Mouse (Mus musculus): ENCODE measurements around the gene Oxt. TPM values are rescaled to one million over a fixed set of nuclear protein-coding genes. Genes with fewer than 3 reads are reported as not detected.

The Oxt gene
- not detected in 2 replicates for polyA plus RNA-seq (2014; fragmentation: Nextera tagmentation; extraction: Ambion mirVana)

- Histone ChIP-seq H3K27ac (ENCODE audit: low read depth, low read length) (no peak within 1 kb of the TSS), H3K36me3 (ENCODE audit: control insufficient read depth, insufficient read depth, low read length) (no peaks in the 10 kb centered on the region; the same call in 1 of the 2 replicates), H3K9me3 (ENCODE audit: control insufficient read depth, low read length) (no peaks in the 10 kb centered on the region), H3K4me3 (ENCODE audit: low read depth, low read length) (peak within 1 kb of the TSS; percentile 19; the same call in 1 of the 2 replicates), H3K4me2 (peak within 1 kb of the TSS; percentile 35), H3K9ac (ENCODE audit: low read length) (no peak within 1 kb of the TSS), H3K4me1 (ENCODE audit: control insufficient read depth, insufficient read depth, low read length) (peaks cover 11% of the 10 kb centered on the region), H3K27me3 (ENCODE audit: control insufficient read depth, insufficient read depth, low read length) (peaks cover 57% of the 10 kb centered on the region)
- WGBS = 43% methylated on average over 9 of the region's 9 CpGs
- ATAC-seq (ENCODE audit: low FRiP score) = no peak
- no peak for DNase-seq (ENCODE audit: low spot score, missing footprints)
Observed at GRCm38 (mm10) chr2:130575873-130576272, at the start of gene Oxt. Oxt (plus strand) TSS chr2:130576173.

- 83% methylated on average over 6 of the region's 6 CpGs for WGBS
- ATAC-seq (ENCODE audit: low FRiP score) = no peak
- Histone ChIP-seq H3K9ac (ENCODE audit: low read length) (no peak overlapping the region), H3K4me1 (ENCODE audit: control insufficient read depth, insufficient read depth, low read length) (no peaks in the 10 kb centered on the region), H3K27me3 (ENCODE audit: control insufficient read depth, insufficient read depth, low read length) (no peaks in the 10 kb centered on the region), H3K9me3 (ENCODE audit: control insufficient read depth, low read length) (no peaks in the 10 kb centered on the region), H3K4me3 (ENCODE audit: low read depth, low read length) (no peak overlapping the region), H3K4me2 (no peak overlapping the region), H3K36me3 (ENCODE audit: control insufficient read depth, insufficient read depth, low read length) (no peaks in the 10 kb centered on the region; the same call in 1 of the 2 replicates), H3K27ac (ENCODE audit: low read depth, low read length) (no peak overlapping the region)
- no peak for DNase-seq (ENCODE audit: low spot score, missing footprints)
Observed at GRCm38 (mm10) chr2:130528457-130528856, 47.5 kb upstream of the Oxt start.

DNA sequence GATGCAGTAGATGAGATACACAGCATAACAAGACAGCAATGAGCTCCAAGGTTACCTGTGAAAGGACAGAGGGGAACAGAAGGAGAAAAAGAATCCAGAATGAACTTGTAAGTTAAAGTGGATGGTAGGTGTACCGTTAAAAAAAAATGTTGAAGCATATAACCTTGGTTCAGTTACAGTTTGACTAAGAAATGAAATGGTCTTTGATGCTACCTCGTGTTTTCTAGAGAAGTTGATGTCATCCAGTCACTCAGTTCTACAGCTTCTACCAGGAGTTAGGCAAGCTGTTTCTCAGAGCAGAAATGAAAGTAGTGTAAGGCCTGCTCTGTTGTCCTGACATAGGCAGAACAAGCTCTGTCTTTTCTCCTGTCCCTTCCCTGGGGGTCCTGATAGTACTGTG, 46.7 kb upstream of the Oxt start:
- Histone ChIP-seq H3K9me3 (ENCODE audit: control insufficient read depth, low read length) (no peaks in the 10 kb centered on the region), H3K4me1 (ENCODE audit: control insufficient read depth, insufficient read depth, low read length) (no peaks in the 10 kb centered on the region), H3K4me2 (no peak overlapping the region), H3K4me3 (ENCODE audit: low read depth, low read length) (no peak overlapping the region), H3K27me3 (ENCODE audit: control insufficient read depth, insufficient read depth, low read length) (no peaks in the 10 kb centered on the region), H3K27ac (ENCODE audit: low read depth, low read length) (no peak overlapping the region), H3K9ac (ENCODE audit: low read length) (no peak overlapping the region), H3K36me3 (ENCODE audit: control insufficient read depth, insufficient read depth, low read length) (peaks cover 4% of the 10 kb centered on the region)
- ATAC-seq (ENCODE audit: low FRiP score) (no peak), DNase-seq (ENCODE audit: low spot score, missing footprints) (no peak)
- 93% methylated on average over 2 of the region's 2 CpGs for whole genome bisulfite sequencing

DNA sequence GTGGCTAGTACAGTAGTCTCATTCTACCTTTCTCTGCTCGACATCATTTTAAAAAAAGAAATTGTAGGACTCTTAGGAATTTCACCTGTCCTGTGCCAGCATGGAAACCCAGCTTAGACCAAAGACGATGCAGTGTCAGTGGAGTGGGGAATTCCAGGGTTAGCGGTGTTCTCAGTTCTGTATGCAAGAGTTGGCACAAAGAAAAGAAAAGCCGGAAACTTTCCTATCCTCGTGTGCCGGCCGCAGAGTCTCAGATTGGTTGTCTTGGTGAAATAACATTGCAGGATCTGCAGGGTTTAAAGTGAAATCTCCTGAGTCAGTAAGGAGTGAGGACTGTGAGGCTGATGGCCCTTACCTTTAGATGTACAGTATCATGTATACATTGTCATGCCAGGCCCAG, 46.0 kb upstream of the Oxt start:
- 81% methylated on average over 7 of the region's 7 CpGs for WGBS
- Histone ChIP-seq H3K4me2 (no peak overlapping the region), H3K9ac (ENCODE audit: low read length) (no peak overlapping the region), H3K27ac (ENCODE audit: low read depth, low read length) (no peak overlapping the region), H3K27me3 (ENCODE audit: control insufficient read depth, insufficient read depth, low read length) (no peaks in the 10 kb centered on the region), H3K4me1 (ENCODE audit: control insufficient read depth, insufficient read depth, low read length) (no peaks in the 10 kb centered on the region), H3K4me3 (ENCODE audit: low read depth, low read length) (no peak overlapping the region), H3K9me3 (ENCODE audit: control insufficient read depth, low read length) (no peaks in the 10 kb centered on the region), H3K36me3 (ENCODE audit: control insufficient read depth, insufficient read depth, low read length) (peaks cover 4% of the 10 kb centered on the region)
- ATAC-seq (ENCODE audit: low FRiP score) = no peak
- DNase-seq (ENCODE audit: low spot score, missing footprints) = no peak

DNA sequence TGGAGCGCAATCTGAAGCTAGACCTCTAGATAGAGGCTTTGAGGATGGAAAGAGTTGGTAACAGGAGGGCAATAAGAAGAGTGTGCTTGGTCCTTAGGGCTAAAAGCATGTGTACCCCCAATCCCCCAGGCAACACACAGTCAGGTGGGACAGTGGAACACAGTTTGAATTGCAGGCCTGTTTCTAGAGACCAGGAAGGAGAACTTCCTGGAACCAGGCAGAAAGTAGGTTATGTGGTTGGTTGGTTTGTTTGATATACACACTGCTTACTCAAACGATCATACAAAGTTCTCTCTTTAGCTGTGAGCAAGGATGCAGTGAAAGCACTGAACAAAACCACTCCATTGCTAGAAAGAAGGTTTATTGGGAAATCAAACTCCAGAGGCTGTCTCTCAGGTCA, 43.8 kb upstream of the Oxt start:
- Histone ChIP-seq H3K27ac (ENCODE audit: low read depth, low read length) (no peak overlapping the region), H3K4me1 (ENCODE audit: control insufficient read depth, insufficient read depth, low read length) (no peaks in the 10 kb centered on the region), H3K4me2 (no peak overlapping the region), H3K36me3 (ENCODE audit: control insufficient read depth, insufficient read depth, low read length) (peaks cover 4% of the 10 kb centered on the region), H3K27me3 (ENCODE audit: control insufficient read depth, insufficient read depth, low read length) (no peaks in the 10 kb centered on the region), H3K9ac (ENCODE audit: low read length) (no peak overlapping the region), H3K9me3 (ENCODE audit: control insufficient read depth, low read length) (no peaks in the 10 kb centered on the region), H3K4me3 (ENCODE audit: low read depth, low read length) (no peak overlapping the region)
- no peak for DNase-seq (ENCODE audit: low spot score, missing footprints)
- 93% methylated on average over 2 of the region's 2 CpGs for WGBS
- no peak for ATAC-seq (ENCODE audit: low FRiP score)

DNA sequence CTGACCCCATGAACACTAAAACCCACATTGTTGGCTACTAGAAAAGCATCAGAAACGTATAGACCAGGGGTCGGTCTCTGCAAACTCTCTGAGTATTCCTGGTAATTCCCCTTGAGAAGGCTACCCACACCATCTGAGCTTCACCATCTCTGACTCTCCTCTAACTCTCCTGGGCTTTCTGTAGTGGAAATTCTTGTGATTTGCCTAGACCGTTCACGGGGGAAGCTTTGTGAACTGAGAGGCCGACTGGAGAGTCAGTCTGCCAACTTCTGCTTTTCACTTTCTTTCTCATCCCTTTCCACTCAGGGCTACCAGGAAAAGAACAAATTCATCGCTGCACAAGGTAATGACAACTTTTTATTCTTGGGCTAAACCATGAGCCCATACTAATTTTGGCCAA, 41.0 kb upstream of the Oxt start:
- Histone ChIP-seq H3K36me3 (ENCODE audit: control insufficient read depth, insufficient read depth, low read length) (peaks cover 7% of the 10 kb centered on the region), H3K4me3 (ENCODE audit: low read depth, low read length) (no peak overlapping the region), H3K4me1 (ENCODE audit: control insufficient read depth, insufficient read depth, low read length) (no peaks in the 10 kb centered on the region), H3K9ac (ENCODE audit: low read length) (no peak overlapping the region), H3K27ac (ENCODE audit: low read depth, low read length) (no peak overlapping the region), H3K4me2 (no peak overlapping the region), H3K9me3 (ENCODE audit: control insufficient read depth, low read length) (no peaks in the 10 kb centered on the region), H3K27me3 (ENCODE audit: control insufficient read depth, insufficient read depth, low read length) (no peaks in the 10 kb centered on the region)
- DNase-seq (ENCODE audit: low spot score, missing footprints) (no peak), ATAC-seq (ENCODE audit: low FRiP score) (no peak)
- WGBS = 93% methylated on average over 6 of the region's 6 CpGs

DNA sequence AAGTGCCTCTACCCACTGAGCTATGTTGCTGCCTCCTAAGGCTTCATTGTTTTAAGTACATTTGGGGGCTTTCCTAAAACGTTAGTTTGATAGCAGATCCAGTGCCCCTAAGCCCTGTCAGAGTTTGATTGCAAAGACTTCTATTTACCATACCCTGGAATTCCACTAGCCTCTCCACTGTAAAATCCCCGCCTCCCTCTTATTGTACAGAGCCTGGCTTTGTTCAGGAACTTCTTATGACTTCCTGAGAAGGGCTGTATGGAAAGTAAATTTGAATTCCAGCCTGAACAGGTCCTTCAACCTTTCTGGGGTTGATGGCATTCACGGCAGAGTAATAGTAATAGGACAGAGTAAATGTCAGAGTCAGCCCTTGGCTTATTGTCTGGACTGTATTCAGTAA, 39.1 kb upstream of the Oxt start:
- Histone ChIP-seq H3K4me2 (no peak overlapping the region), H3K9ac (ENCODE audit: low read length) (no peak overlapping the region), H3K4me1 (ENCODE audit: control insufficient read depth, insufficient read depth, low read length) (no peaks in the 10 kb centered on the region), H3K4me3 (ENCODE audit: low read depth, low read length) (no peak overlapping the region), H3K9me3 (ENCODE audit: control insufficient read depth, low read length) (no peaks in the 10 kb centered on the region), H3K36me3 (ENCODE audit: control insufficient read depth, insufficient read depth, low read length) (peaks cover 7% of the 10 kb centered on the region), H3K27ac (ENCODE audit: low read depth, low read length) (no peak overlapping the region), H3K27me3 (ENCODE audit: control insufficient read depth, insufficient read depth, low read length) (no peaks in the 10 kb centered on the region)
- ATAC-seq (ENCODE audit: low FRiP score) (no peak), DNase-seq (ENCODE audit: low spot score, missing footprints) (no peak)
- WGBS = 86% methylated on average over 3 of the region's 3 CpGs

DNA sequence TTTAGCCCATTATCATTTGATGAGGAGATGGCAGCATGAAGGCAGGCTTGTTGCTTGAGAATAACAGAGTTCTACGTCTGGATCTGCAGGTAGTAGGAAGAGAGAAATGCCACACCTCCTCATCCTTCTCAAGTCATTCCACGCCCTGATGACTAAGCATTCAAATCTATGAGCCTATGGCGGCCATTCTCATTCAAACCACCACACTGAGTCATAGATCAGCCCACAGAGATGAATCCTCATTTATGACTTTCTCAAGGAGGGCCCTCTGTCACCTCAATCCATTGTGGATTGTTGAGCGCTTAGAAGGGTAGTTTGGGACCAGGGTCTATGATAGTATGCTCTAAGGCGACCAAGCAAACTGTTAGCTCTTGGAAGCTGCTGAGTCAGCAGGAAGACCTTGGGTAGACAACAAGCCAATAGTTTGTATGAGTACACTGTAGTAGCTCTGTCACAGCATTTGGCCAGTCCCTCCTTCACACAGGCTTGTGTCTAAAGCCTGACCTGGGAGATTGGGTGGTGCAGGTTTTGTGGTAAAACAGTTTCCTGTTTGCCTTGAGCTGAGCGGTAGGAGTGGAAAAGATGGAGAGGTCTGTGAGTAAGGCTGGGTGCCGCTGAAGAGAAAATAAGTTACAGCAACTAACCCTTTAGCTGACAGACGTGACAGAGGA, 37.0 kb upstream of the Oxt start:
- Histone ChIP-seq H3K36me3 (ENCODE audit: control insufficient read depth, insufficient read depth, low read length) (peaks cover 4% of the 10 kb centered on the region), H3K4me1 (ENCODE audit: control insufficient read depth, insufficient read depth, low read length) (no peaks in the 10 kb centered on the region), H3K27ac (ENCODE audit: low read depth, low read length) (no peak overlapping the region), H3K9me3 (ENCODE audit: control insufficient read depth, low read length) (no peaks in the 10 kb centered on the region), H3K4me3 (ENCODE audit: low read depth, low read length) (no peak overlapping the region), H3K9ac (ENCODE audit: low read length) (no peak overlapping the region), H3K27me3 (ENCODE audit: control insufficient read depth, insufficient read depth, low read length) (no peaks in the 10 kb centered on the region), H3K4me2 (no peak overlapping the region)
- no peak for ATAC-seq (ENCODE audit: low FRiP score)
- DNase-seq (ENCODE audit: low spot score, missing footprints) = no peak
- WGBS = 94% methylated on average over 8 of the region's 8 CpGs

DNA sequence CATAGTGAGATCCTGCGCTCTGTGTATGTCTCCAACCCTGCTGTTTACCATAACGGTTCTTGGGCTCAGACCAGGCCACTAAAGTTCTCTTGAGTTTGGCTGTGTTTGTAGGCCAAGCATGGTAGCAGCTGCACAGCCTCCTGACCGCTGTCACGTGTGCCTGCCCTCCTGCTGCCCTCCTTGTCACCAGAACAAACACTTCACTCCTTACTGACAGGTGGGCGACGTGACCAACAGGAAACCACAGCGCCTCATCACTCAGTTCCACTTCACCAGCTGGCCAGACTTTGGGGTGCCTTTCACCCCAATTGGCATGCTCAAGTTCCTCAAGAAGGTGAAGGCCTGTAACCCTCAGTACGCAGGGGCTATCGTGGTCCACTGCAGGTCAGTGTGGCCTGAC, 35.7 kb upstream of the Oxt start:
- Histone ChIP-seq H3K4me3 (ENCODE audit: low read depth, low read length) (no peak overlapping the region), H3K27me3 (ENCODE audit: control insufficient read depth, insufficient read depth, low read length) (no peaks in the 10 kb centered on the region), H3K4me1 (ENCODE audit: control insufficient read depth, insufficient read depth, low read length) (no peaks in the 10 kb centered on the region), H3K9ac (ENCODE audit: low read length) (no peak overlapping the region), H3K27ac (ENCODE audit: low read depth, low read length) (no peak overlapping the region), H3K4me2 (no peak overlapping the region), H3K36me3 (ENCODE audit: control insufficient read depth, insufficient read depth, low read length) (peaks cover 12% of the 10 kb centered on the region), H3K9me3 (ENCODE audit: control insufficient read depth, low read length) (no peaks in the 10 kb centered on the region)
- no peak for ATAC-seq (ENCODE audit: low FRiP score)
- WGBS = 89% methylated on average over 9 of the region's 9 CpGs
- DNase-seq (ENCODE audit: low spot score, missing footprints) = no peak
